Mouse (Mus musculus): ENCODE measurements at regions not wholly inside any gene's neighbourhood (a gene's known extent, or its start where the extent isn't known, plus 50 kb on each side); places are given as distances from the start of the nearest gene placed in this dataset.

DNA sequence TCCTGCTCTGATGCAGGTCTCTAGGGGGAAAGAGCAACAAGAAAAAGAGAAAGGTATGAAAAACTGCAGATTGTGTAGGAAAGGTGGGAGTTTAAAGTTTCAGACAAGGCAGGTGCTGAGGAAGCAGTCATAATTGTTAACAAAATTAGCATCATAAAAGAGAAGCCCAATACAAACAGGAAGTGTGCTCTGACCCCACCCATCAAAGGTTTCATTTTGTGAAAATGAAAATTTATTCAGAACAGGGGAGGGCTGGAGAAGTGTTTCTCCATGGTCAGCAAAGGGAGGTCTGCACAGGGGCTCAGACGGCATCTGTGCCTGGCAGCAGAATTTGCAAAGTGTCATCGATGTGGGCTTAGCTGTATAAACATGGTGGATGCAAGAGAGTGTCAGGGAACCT is 96.8 kb upstream of the Tent5a start:
- Histone ChIP-seq H3K36me3 (ENCODE audit: control insufficient read depth, insufficient read depth, low read length, poor library complexity, severe bottlenecking) (no peaks in the 10 kb centered on the region), H3K4me1 (ENCODE audit: control insufficient read depth in 2 of 2, insufficient read depth in 2 of 2, low read length in 2 of 2, poor library complexity in 1 of 2) (no peaks in the 10 kb centered on the region), H3K4me3 (ENCODE audit: insufficient read depth in 1 of 2, low read depth in 1 of 2, low read length in 2 of 2, poor library complexity in 1 of 2, severe bottlenecking in 1 of 2) (no peak overlapping the region), H3K9me3 (ENCODE audit: control insufficient read depth, insufficient read depth, low read depth, low read length) (peaks cover 9% of the 10 kb centered on the region; the same call in 1 of the 2 replicates), H3K27ac (ENCODE audit: insufficient read depth, low read depth, low read length, poor library complexity, severe bottlenecking) (no peak overlapping the region), H3K9ac (ENCODE audit: insufficient read depth, low read depth, low read length, poor library complexity, severe bottlenecking) (no peak overlapping the region)
- TF ChIP-seq HCFC1 (IDR thresholded peaks at IDR 0.05; ENCODE audit: borderline replicate concordance, insufficient read depth, low read length) (no peak), CHD2 (IDR thresholded peaks at IDR 0.05; ENCODE audit: low read depth, low read length) (no peak), ZC3H11A (IDR thresholded peaks at IDR 0.05; ENCODE audit: borderline replicate concordance, low read depth, low read length) (no peak), MAFK (IDR thresholded peaks at IDR 0.05; ENCODE audit: insufficient read depth, low read depth, low read length) (no peak), ZNF384 (IDR thresholded peaks at IDR 0.05; ENCODE audit: low read depth, low read length) (no peak)
- DNase-seq (ENCODE audit: low read depth, low spot score), result no peak
- in situ Hi-C loops (cut with MboI; ENCODE audit: low sequenced_read_pairs in 2 of 2, unreplicated experiment in 2 of 2), result no loop called here

- in situ Hi-C loops (cut with MboI; ENCODE audit: low sequenced_read_pairs in 2 of 2, unreplicated experiment in 2 of 2), result no loop called here
Measured at GRCm38 (mm10) chr9:85414391-85414790, 87.2 kb upstream of the Tent5a start.

DNA sequence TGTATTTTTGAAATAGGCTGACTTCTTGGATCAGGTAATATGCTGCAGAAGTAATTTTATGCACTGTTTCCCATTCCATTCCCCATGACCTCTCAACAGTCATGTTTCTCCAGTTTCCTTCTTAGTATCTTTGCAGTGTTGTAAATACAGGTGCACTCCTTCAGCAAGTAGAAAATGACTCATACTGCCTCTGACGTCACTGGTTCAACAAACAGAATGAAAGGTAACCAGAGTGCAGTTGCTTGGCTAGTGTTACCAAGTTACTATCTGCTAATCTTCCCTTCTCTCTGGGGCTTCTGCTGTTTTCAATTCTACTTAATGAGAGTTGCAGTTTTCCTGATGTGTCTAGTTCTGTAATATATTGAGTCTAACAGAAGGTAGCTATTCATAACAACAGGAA is 86.7 kb upstream of the Tent5a start:
- TF ChIP-seq MAFK (IDR thresholded peaks at IDR 0.05; ENCODE audit: insufficient read depth, low read depth, low read length) (no peak), CHD2 (IDR thresholded peaks at IDR 0.05; ENCODE audit: low read depth, low read length) (no peak), ZC3H11A (IDR thresholded peaks at IDR 0.05; ENCODE audit: borderline replicate concordance, low read depth, low read length) (no peak), ZNF384 (IDR thresholded peaks at IDR 0.05; ENCODE audit: low read depth, low read length) (no peak), HCFC1 (IDR thresholded peaks at IDR 0.05; ENCODE audit: borderline replicate concordance, insufficient read depth, low read length) (no peak)
- no peak overlapping the region for H3K4me3 ChIP-seq (ENCODE audit: insufficient read depth in 1 of 2, low read depth in 1 of 2, low read length in 2 of 2, poor library complexity in 1 of 2, severe bottlenecking in 1 of 2)
- no peaks in the 10 kb centered on the region for H3K9me3 ChIP-seq (ENCODE audit: control insufficient read depth, insufficient read depth, low read depth, low read length)
- in situ Hi-C loops (cut with MboI; ENCODE audit: low sequenced_read_pairs in 2 of 2, unreplicated experiment in 2 of 2), result no loop called here
- DNase-seq (ENCODE audit: low read depth, low spot score), result no peak
- H3K27ac ChIP-seq (ENCODE audit: insufficient read depth, low read depth, low read length, poor library complexity, severe bottlenecking), result no peak overlapping the region
- H3K9ac ChIP-seq (ENCODE audit: insufficient read depth, low read depth, low read length, poor library complexity, severe bottlenecking), result no peak overlapping the region
- H3K4me1 ChIP-seq (ENCODE audit: control insufficient read depth in 2 of 2, insufficient read depth in 2 of 2, low read length in 2 of 2, poor library complexity in 1 of 2), result no peaks in the 10 kb centered on the region
- H3K36me3 ChIP-seq (ENCODE audit: control insufficient read depth, insufficient read depth, low read length, poor library complexity, severe bottlenecking), result no peaks in the 10 kb centered on the region

More at GRCm38 (mm10) chr9:85414391-85414790, 87.2 kb upstream of the Tent5a start:
- no peak overlapping the region for H3K27ac ChIP-seq (ENCODE audit: insufficient read depth, low read depth, low read length, poor library complexity, severe bottlenecking)
- DNase-seq (ENCODE audit: low read depth, low spot score), result no peak
- H3K4me3 ChIP-seq (ENCODE audit: insufficient read depth in 1 of 2, low read depth in 1 of 2, low read length in 2 of 2, poor library complexity in 1 of 2, severe bottlenecking in 1 of 2), result no peak overlapping the region
- no peak for TF ChIP-seq ZNF384 (IDR thresholded peaks at IDR 0.05; ENCODE audit: low read depth, low read length)
- no peak for TF ChIP-seq ZC3H11A (IDR thresholded peaks at IDR 0.05; ENCODE audit: borderline replicate concordance, low read depth, low read length)
- no peak for TF ChIP-seq CHD2 (IDR thresholded peaks at IDR 0.05; ENCODE audit: low read depth, low read length)
- no peak for TF ChIP-seq HCFC1 (IDR thresholded peaks at IDR 0.05; ENCODE audit: borderline replicate concordance, insufficient read depth, low read length)
- TF ChIP-seq MAFK (IDR thresholded peaks at IDR 0.05; ENCODE audit: insufficient read depth, low read depth, low read length), result no peak
- no peaks in the 10 kb centered on the region for H3K36me3 ChIP-seq (ENCODE audit: control insufficient read depth, insufficient read depth, low read length, poor library complexity, severe bottlenecking)
- no peak overlapping the region for H3K9ac ChIP-seq (ENCODE audit: insufficient read depth, low read depth, low read length, poor library complexity, severe bottlenecking)
- no peaks in the 10 kb centered on the region for H3K4me1 ChIP-seq (ENCODE audit: control insufficient read depth in 2 of 2, insufficient read depth in 2 of 2, low read length in 2 of 2, poor library complexity in 1 of 2)
- no peaks in the 10 kb centered on the region for H3K9me3 ChIP-seq (ENCODE audit: control insufficient read depth, insufficient read depth, low read depth, low read length)

- no peak overlapping the region for H3K27ac ChIP-seq (ENCODE audit: insufficient read depth, low read depth, low read length, poor library complexity, severe bottlenecking)
- DNase-seq (ENCODE audit: low read depth, low spot score), result no peak
- H3K36me3 ChIP-seq (ENCODE audit: control insufficient read depth, insufficient read depth, low read length, poor library complexity, severe bottlenecking), result no peaks in the 10 kb centered on the region
- no peaks in the 10 kb centered on the region for H3K4me1 ChIP-seq (ENCODE audit: control insufficient read depth in 2 of 2, insufficient read depth in 2 of 2, low read length in 2 of 2, poor library complexity in 1 of 2)
- H3K4me3 ChIP-seq (ENCODE audit: insufficient read depth in 1 of 2, low read depth in 1 of 2, low read length in 2 of 2, poor library complexity in 1 of 2, severe bottlenecking in 1 of 2), result no peak overlapping the region
- no peak overlapping the region for H3K9ac ChIP-seq (ENCODE audit: insufficient read depth, low read depth, low read length, poor library complexity, severe bottlenecking)
- no peak for TF ChIP-seq ZC3H11A (IDR thresholded peaks at IDR 0.05; ENCODE audit: borderline replicate concordance, low read depth, low read length)
- no peak for TF ChIP-seq MAFK (IDR thresholded peaks at IDR 0.05; ENCODE audit: insufficient read depth, low read depth, low read length)
- no peak for TF ChIP-seq HCFC1 (IDR thresholded peaks at IDR 0.05; ENCODE audit: borderline replicate concordance, insufficient read depth, low read length)
- TF ChIP-seq ZNF384 (IDR thresholded peaks at IDR 0.05; ENCODE audit: low read depth, low read length), result no peak
- TF ChIP-seq CHD2 (IDR thresholded peaks at IDR 0.05; ENCODE audit: low read depth, low read length), result no peak
- in situ Hi-C loops (cut with MboI; ENCODE audit: low sequenced_read_pairs in 2 of 2, unreplicated experiment in 2 of 2), result no loop called here
- no peaks in the 10 kb centered on the region for H3K9me3 ChIP-seq (ENCODE audit: control insufficient read depth, insufficient read depth, low read depth, low read length)
Measured at GRCm38 (mm10) chr9:85410643-85411296, 83.6 kb upstream of the Tent5a start.
